Comparison of ENCODE assay signal across 8 mouse cellular contexts in the genomic region with DNA sequence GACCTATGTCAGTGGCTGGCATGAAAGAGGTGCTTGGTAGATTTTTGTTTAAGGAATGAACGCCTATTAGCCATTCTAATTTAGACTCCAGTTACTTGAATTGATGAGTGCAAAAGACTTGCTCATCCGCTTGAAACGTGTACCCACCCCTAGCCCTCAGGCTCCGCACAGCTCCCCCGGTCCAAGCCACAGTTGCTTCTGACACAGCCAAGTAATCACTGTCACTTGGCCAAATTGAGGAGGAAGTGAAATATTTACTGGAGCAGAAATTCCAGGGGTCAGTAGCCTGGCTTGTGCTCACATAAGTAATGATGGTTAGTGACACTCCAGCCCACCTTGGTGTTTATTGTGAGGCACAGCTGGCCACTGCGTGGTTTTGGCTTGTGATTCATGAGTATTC.
DNase-seq lines count a peak whose midpoint lies in the region; ATAC-seq and TF ChIP-seq lines count a peak whose summit lies in the region.

No protein-coding gene starts in this region.

- H3K4me3 ChIP-seq in embryonic facial prominence, embryonic 13.5 days = 0 out of 2 replicates have a peak overlapping the region, but pooled peaks have one; percentile 6
- 0 out of 2 replicates have a peak overlapping the region, but pooled peaks have one; percentile 9 for H3K4me3 ChIP-seq in intestine, embryonic 16.5 days (ENCODE audit: low read length)
- H3K4me3 ChIP-seq in lung, postnatal 0 days (ENCODE audit: low read depth, low read length) = no peak overlapping the region

- H3K27ac ChIP-seq in embryonic facial prominence, embryonic 13.5 days = no peak overlapping the region
- H3K27ac ChIP-seq in intestine, embryonic 16.5 days (ENCODE audit: low read length) = no peak overlapping the region
- no peak overlapping the region for H3K27ac ChIP-seq in lung, postnatal 0 days (ENCODE audit: low read length)

- no peak for ATAC-seq in embryonic facial prominence, embryonic 13.5 days (ENCODE audit: insufficient number of reproducible peaks, insufficient read depth, low FRiP score, low TSS enrichment, low read depth)
- no peak for ATAC-seq in intestine, embryonic 16.5 days
- peak; percentile 65 for ATAC-seq in lung, postnatal 0 days
- ATAC-seq in activated CD4-positive, CD25-positive, alpha-beta regulatory T cell, adult 4 months = no peak

- 50% methylated on average over 6 of the region's 6 CpGs for WGBS in embryonic facial prominence, embryonic 13.5 days
- WGBS in intestine, embryonic 16.5 days = 55% methylated on average over 6 of the region's 6 CpGs
- WGBS in lung, postnatal 0 days = 31% methylated on average over 6 of the region's 6 CpGs

- no peaks in the 10 kb centered on the region for H3K9me3 ChIP-seq in embryonic facial prominence, embryonic 13.5 days
- H3K9me3 ChIP-seq in intestine, embryonic 16.5 days (ENCODE audit: control insufficient read depth, low read length) = no peaks in the 10 kb centered on the region
- H3K9me3 ChIP-seq in lung, postnatal 0 days (ENCODE audit: low read length) = no peaks in the 10 kb centered on the region

- H3K4me1 ChIP-seq in embryonic facial prominence, embryonic 13.5 days = peaks cover 15% of the 10 kb centered on the region; the same call in 1 of the 2 replicates
- 0 out of 2 replicates have a peak, but pooled peaks cover 6% of the 10 kb centered on the region for H3K4me1 ChIP-seq in intestine, embryonic 16.5 days (ENCODE audit: control insufficient read depth, insufficient read depth, low read length)
- H3K4me1 ChIP-seq in lung, postnatal 0 days (ENCODE audit: insufficient read depth, low read depth, low read length) = peaks cover 8% of the 10 kb centered on the region; the same call in 1 of the 2 replicates

- TF ChIP-seq EP300 in lung, postnatal 0 days (IDR thresholded peaks at IDR 0.05) = no peak

- H3K36me3 ChIP-seq in embryonic facial prominence, embryonic 13.5 days = no peaks in the 10 kb centered on the region
- H3K36me3 ChIP-seq in intestine, embryonic 16.5 days (ENCODE audit: control insufficient read depth, insufficient read depth, low read length) = no peaks in the 10 kb centered on the region
- H3K36me3 ChIP-seq in lung, postnatal 0 days (ENCODE audit: insufficient read depth, low read length) = no peaks in the 10 kb centered on the region

- no peak overlapping the region for H3K9ac ChIP-seq in embryonic facial prominence, embryonic 13.5 days
- H3K9ac ChIP-seq in intestine, embryonic 16.5 days (ENCODE audit: low read depth, low read length) = no peak overlapping the region
- H3K9ac ChIP-seq in lung, postnatal 0 days (replicated peaks; ENCODE audit: low read depth) = no peak overlapping the region

- H3K27me3 ChIP-seq in embryonic facial prominence, embryonic 13.5 days = no peaks in the 10 kb centered on the region
- no peaks in the 10 kb centered on the region for H3K27me3 ChIP-seq in intestine, embryonic 16.5 days (replicated peaks; ENCODE audit: control insufficient read depth, insufficient read depth, low read length)
- H3K27me3 ChIP-seq in lung, postnatal 0 days (replicated peaks; ENCODE audit: insufficient read depth, low read length) = no peaks in the 10 kb centered on the region

- TF ChIP-seq CTCF in lung, postnatal 0 days (IDR thresholded peaks at IDR 0.05) = no peak

- H3K4me2 ChIP-seq in embryonic facial prominence, embryonic 13.5 days = peak overlapping the region; percentile 32
- H3K4me2 ChIP-seq in intestine, embryonic 16.5 days (ENCODE audit: low read depth, low read length) = no peak overlapping the region
- peak overlapping the region; percentile 44 for H3K4me2 ChIP-seq in lung, postnatal 0 days (replicated peaks; ENCODE audit: low read depth, low read length)

- DNase-seq in embryo, embryonic 11 days = peak; percentile 42
- DNase-seq in embryo, embryonic 9.5 days (ENCODE audit: extremely low spot score) = no peak
- peak; percentile 68 for DNase-seq in lung, postnatal 0 days (ENCODE audit: low spot score)
- DNase-seq in adrenal gland, adult 8-10 months = no peak
- DNase-seq in thymus, adult 18-20 months = no peak

Comparison
In these comparisons a context has a peak if more than half of its experiments do, and no peak if none do; other contexts are left out.
1. DNase-seq: peak in embryo, embryonic 11 days (single experiment) and lung, postnatal 0 days (single experiment); none in embryo, embryonic 9.5 days (single experiment), adrenal gland, adult 8-10 months (single experiment) and thymus, adult 18-20 months (0 of 2).